In genomic region chr16:8867406-8867955, GRCm38 (mm10) we compare ENCODE assay signal across 19 mouse cellular contexts. TPM values are rescaled to one million over a fixed set of nuclear protein-coding genes. Genes with fewer than 3 reads are reported as not detected.
DNase-seq lines count a peak whose midpoint lies in the region; ATAC-seq lines count a peak whose summit lies in the region.
"Had no signal": no experiment of that assay in that cellular context is flagged by ENCODE, and none has a peak within 500 bp of the region (broad histone marks: within the 10 kb centered on the region; RNA-seq: fewer than 3 reads in every experiment).

No protein-coding gene starts in this region.

- ATAC-seq in liver, embryonic 13.5 days (ENCODE audit: low read depth), result no peak
- no peak for ATAC-seq in liver, embryonic 12.5 days
- no peak for ATAC-seq in intestine, embryonic 15.5 days
- ATAC-seq: forebrain, embryonic 14.5 days; intestine, embryonic 16.5 days had no signal

- H3K4me2 ChIP-seq in liver, embryonic 13.5 days, result no peak overlapping the region
- H3K4me2 ChIP-seq in liver, embryonic 12.5 days, result no peak overlapping the region
- no peak overlapping the region for H3K4me2 ChIP-seq in intestine, embryonic 15.5 days (replicated peaks)
- H3K4me2 ChIP-seq: embryonic facial prominence, embryonic 13.5 days; heart, embryonic 12.5 days; hindbrain, embryonic 14.5 days had no signal

- peak; percentile 61 for DNase-seq in heart, embryonic 10.5 days (ENCODE audit: low spot score)
- DNase-seq in heart, adult 9 months (ENCODE audit: low spot score in 2 of 2), result no peak
- peak; percentile 17 for DNase-seq in liver, embryonic 13.5 days
- DNase-seq in 3T3-L1 (ENCODE audit: low read depth, low spot score) (peak; percentile 71), NIH3T3 (ENCODE audit: low read depth) (peak; percentile 48)
- DNase-seq: adrenal gland, postnatal 10 days; cerebellum, adult 11 months; cerebellum, adult 8-10 months; cerebellum, postnatal 25 days; gastrocnemius, adult 2 months; gastrocnemius, postnatal 25 days had no signal

- no peak overlapping the region for H3K9ac ChIP-seq in liver, embryonic 13.5 days
- no peak overlapping the region for H3K9ac ChIP-seq in liver, embryonic 12.5 days
- no peak overlapping the region for H3K9ac ChIP-seq in intestine, embryonic 15.5 days
- H3K9ac ChIP-seq: embryonic facial prominence, embryonic 13.5 days; heart, embryonic 12.5 days; hindbrain, embryonic 14.5 days had no signal

- no peaks in the 10 kb centered on the region for H3K36me3 ChIP-seq in heart, embryonic 10.5 days
- peaks cover 14% of the 10 kb centered on the region; the same call in 1 of the 2 replicates for H3K36me3 ChIP-seq in liver, embryonic 13.5 days
- peaks cover 10% of the 10 kb centered on the region for H3K36me3 ChIP-seq in liver, embryonic 12.5 days
- no peaks in the 10 kb centered on the region for H3K36me3 ChIP-seq in intestine, embryonic 15.5 days
- H3K36me3 ChIP-seq: heart, embryonic 12.5 days had no signal

- no peaks in the 10 kb centered on the region for H3K27me3 ChIP-seq in heart, embryonic 10.5 days (ENCODE audit: insufficient read depth, poor library complexity, severe bottlenecking)
- H3K27me3 ChIP-seq in liver, embryonic 13.5 days, result no peaks in the 10 kb centered on the region
- no peaks in the 10 kb centered on the region for H3K27me3 ChIP-seq in liver, embryonic 12.5 days (replicated peaks)
- H3K27me3 ChIP-seq in intestine, embryonic 15.5 days (replicated peaks), result no peaks in the 10 kb centered on the region
- H3K27me3 ChIP-seq: embryonic facial prominence, embryonic 13.5 days; heart, embryonic 12.5 days had no signal

- 87% methylated on average over 5 of the region's 5 CpGs for WGBS in heart, embryonic 10.5 days
- 73% methylated on average over 5 of the region's 5 CpGs for WGBS in liver, embryonic 13.5 days (ENCODE audit: insufficient replicate concordance)
- WGBS in liver, embryonic 12.5 days (ENCODE audit: insufficient replicate concordance), result 74% methylated on average over 5 of the region's 5 CpGs
- WGBS in intestine, embryonic 15.5 days, result 84% methylated on average over 5 of the region's 5 CpGs

- H3K27ac ChIP-seq in heart, embryonic 10.5 days, result no peak overlapping the region
- H3K27ac ChIP-seq in liver, embryonic 13.5 days, result no peak overlapping the region; the same call in 1 of the 2 replicates
- H3K27ac ChIP-seq in liver, embryonic 12.5 days, result no peak overlapping the region
- no peak overlapping the region for H3K27ac ChIP-seq in intestine, embryonic 15.5 days
- H3K27ac ChIP-seq: embryonic facial prominence, embryonic 13.5 days; gastrocnemius, adult 2 months; hindbrain, embryonic 10.5 days; hindbrain, embryonic 14.5 days had no signal

- no peak overlapping the region for H3K4me3 ChIP-seq in heart, embryonic 10.5 days
- H3K4me3 ChIP-seq in liver, embryonic 13.5 days (replicated peaks), result no peak overlapping the region
- H3K4me3 ChIP-seq in liver, embryonic 12.5 days, result no peak overlapping the region
- H3K4me3 ChIP-seq in intestine, embryonic 15.5 days (replicated peaks), result no peak overlapping the region
- H3K4me3 ChIP-seq: embryonic facial prominence, embryonic 13.5 days; gastrocnemius, adult 2 months; heart, embryonic 12.5 days; hindbrain, embryonic 10.5 days had no signal

- H3K9me3 ChIP-seq in heart, embryonic 10.5 days, result no peaks in the 10 kb centered on the region
- no peaks in the 10 kb centered on the region for H3K9me3 ChIP-seq in liver, embryonic 13.5 days (replicated peaks)
- no peaks in the 10 kb centered on the region for H3K9me3 ChIP-seq in liver, embryonic 12.5 days (replicated peaks)
- H3K9me3 ChIP-seq in intestine, embryonic 15.5 days, result no peaks in the 10 kb centered on the region
- H3K9me3 ChIP-seq: embryonic facial prominence, embryonic 13.5 days; heart, embryonic 12.5 days; hindbrain, embryonic 10.5 days had no signal

- peaks cover 16% of the 10 kb centered on the region; the same call in 1 of the 2 replicates for H3K4me1 ChIP-seq in heart, embryonic 10.5 days
- H3K4me1 ChIP-seq in liver, embryonic 13.5 days (replicated peaks), result peaks cover 29% of the 10 kb centered on the region
- H3K4me1 ChIP-seq in liver, embryonic 12.5 days, result peaks cover 41% of the 10 kb centered on the region
- peaks cover 10% of the 10 kb centered on the region for H3K4me1 ChIP-seq in intestine, embryonic 15.5 days (replicated peaks)

RNA-seq across cellular contexts. Expression of gene 1810013L24Rik, which starts 37.6 kb away (rescaled TPM):
- polyA plus RNA-seq in heart, embryonic 10.5 days (2016; fragmentation: Nextera tagmentation; extraction: Ambion mirVana), result 17.3 and 21.3 TPM in 2 replicates
- 14.0 and 14.6 TPM in 2 replicates for polyA plus RNA-seq in liver, embryonic 13.5 days (2015; fragmentation: Nextera tagmentation; extraction: Ambion mirVana)
- polyA plus RNA-seq in liver, embryonic 12.5 days (2016; fragmentation: Nextera tagmentation; extraction: Ambion mirVana), result 23.2 and 23.9 TPM in 2 replicates
- polyA plus RNA-seq in intestine, embryonic 15.5 days (2015; fragmentation: Nextera tagmentation; extraction: Ambion mirVana), result 15.8 and 17.7 TPM in 2 replicates

Comparison
In these comparisons a context has a peak if more than half of its experiments do, and no peak if none do; other contexts are left out.
1. DNase-seq: peak in heart, embryonic 10.5 days (single experiment), liver, embryonic 13.5 days (single experiment), 3T3-L1 (single experiment) and NIH3T3 (single experiment); none in heart, adult 9 months (0 of 2).